Mouse (Mus musculus): ENCODE results near the gene Pltp. TPM values are rescaled to one million over a fixed set of nuclear protein-coding genes. Genes with fewer than 3 reads are reported as not detected.

Pltp gene
- total and polyA plus RNA-seq, 3 experiments, result 0.85 to 5.5 (median 0.94) TPM

DNA sequence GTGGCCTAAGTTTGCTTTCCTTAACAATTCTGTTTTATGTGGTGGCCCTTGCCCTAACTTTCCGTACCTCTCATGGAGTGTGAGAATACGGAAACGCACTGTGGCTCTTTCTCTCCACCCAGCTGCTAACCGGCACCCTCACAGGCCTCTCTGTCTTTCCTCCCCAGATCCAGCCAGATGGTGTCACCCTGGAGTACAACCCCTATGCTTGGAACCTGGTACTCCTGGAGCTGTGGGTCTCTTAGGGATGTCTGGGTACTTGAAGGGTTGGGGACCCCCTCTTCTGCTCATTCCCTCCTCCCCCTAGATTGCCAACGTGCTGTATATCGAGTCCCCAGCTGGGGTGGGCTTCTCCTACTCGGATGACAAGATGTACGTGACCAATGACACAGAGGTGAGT, 23.0 kb downstream of the Pltp start:
- Histone ChIP-seq H3K27ac (ENCODE audit: insufficient read depth, low read depth) (no peak overlapping the region), H3K4me3 (replicated peaks in 1 of 3; ENCODE audit: low read depth in 2 of 3, low read length in 2 of 3, poor library complexity in 1 of 3) (peak overlapping the region; percentile 58 to 70 (median 66)), H3K4me1 (ENCODE audit: control insufficient read depth in 1 of 2, insufficient read depth in 2 of 2) (peaks cover 12 to 32% of the 10 kb centered on the region in 2 experiments), H3K9me3 (replicated peaks; ENCODE audit: low read length) (no peaks in the 10 kb centered on the region), H3K79me2 (replicated peaks; ENCODE audit: control insufficient read depth, extremely low read depth, insufficient read depth, poor library complexity, severe bottlenecking) (no peaks in the 10 kb centered on the region), H3K9ac (ENCODE audit: insufficient read depth, low read depth) (no peak overlapping the region), H3K4me2 (ENCODE audit: insufficient read depth, low read depth, poor library complexity, severe bottlenecking) (peak overlapping the region; percentile 53), H3K27me3 (replicated peaks) (peaks cover 1% of the 10 kb centered on the region), H3K36me3 (replicated peaks in 1 of 2; ENCODE audit: control insufficient read depth in 1 of 2, insufficient read depth in 1 of 2, low read length in 1 of 2) (peaks cover 29 to 38% of the 10 kb centered on the region in 2 experiments)
- TF ChIP-seq IRF4 (IDR thresholded peaks at IDR 0.05; ENCODE audit: low read depth, low read length) (no peak), POLR2AphosphoS2 (IDR thresholded peaks at IDR 0.05; ENCODE audit: low read depth, low read length) (no peak), JUN (IDR thresholded peaks at IDR 0.05; ENCODE audit: insufficient read depth, low read depth, low read length) (no peak), BHLHE40 (IDR thresholded peaks at IDR 0.05; ENCODE audit: low read depth, low read length) (no peak), ZC3H11A (IDR thresholded peaks at IDR 0.05; ENCODE audit: low read depth, low read length) (no peak), CHD1 (IDR thresholded peaks at IDR 0.05; ENCODE audit: low read depth, low read length) (no peak), JUND (conservative IDR thresholded peaks at IDR 0.05; ENCODE audit: low read depth, low read length) (no peak), ELF1 (IDR thresholded peaks at IDR 0.05; ENCODE audit: low read depth, low read length) (0 out of 2 replicates have a peak, but pooled peaks have one; percentile 12), USF1 (IDR thresholded peaks at IDR 0.05; ENCODE audit: low read depth, low read length) (no peak), ETS1 (conservative IDR thresholded peaks at IDR 0.05; ENCODE audit: low read depth, low read length) (no peak), MAFK (IDR thresholded peaks at IDR 0.05; ENCODE audit: insufficient replicate concordance, low read length) (no peak), CTCF (conservative IDR thresholded peaks at IDR 0.05 in 1 of 2, IDR thresholded peaks at IDR 0.05 in 1 of 2; ENCODE audit: low read depth in 2 of 2, low read length in 2 of 2) (peak in 1 of 2 experiments; percentile 38; a peak in 2 of 4 replicates), NRF1 (IDR thresholded peaks at IDR 0.05; ENCODE audit: low read depth, low read length) (no peak), KAT2A (IDR thresholded peaks at IDR 0.05; ENCODE audit: insufficient replicate concordance, low read length) (no peak)
- DNase-seq (ENCODE audit: extremely low read depth), result no peak
- in situ Hi-C loops (cut with MboI; ENCODE audit: low pct_ligation_motif_present, low pct_unique_long_range_greater_than_20kb, low sequenced_read_pairs), result loop anchor here (5.0 kb wide), 1 partner anchor 43 kb away; the partner anchor contains the start of gene Pcif1
- dilution Hi-C loops (cut with MboI; ENCODE audit: extremely low pct_ligation_motif_present, extremely low pct_unique_long_range_greater_than_20kb, low sequenced_read_pairs), result no loop called here

DNA sequence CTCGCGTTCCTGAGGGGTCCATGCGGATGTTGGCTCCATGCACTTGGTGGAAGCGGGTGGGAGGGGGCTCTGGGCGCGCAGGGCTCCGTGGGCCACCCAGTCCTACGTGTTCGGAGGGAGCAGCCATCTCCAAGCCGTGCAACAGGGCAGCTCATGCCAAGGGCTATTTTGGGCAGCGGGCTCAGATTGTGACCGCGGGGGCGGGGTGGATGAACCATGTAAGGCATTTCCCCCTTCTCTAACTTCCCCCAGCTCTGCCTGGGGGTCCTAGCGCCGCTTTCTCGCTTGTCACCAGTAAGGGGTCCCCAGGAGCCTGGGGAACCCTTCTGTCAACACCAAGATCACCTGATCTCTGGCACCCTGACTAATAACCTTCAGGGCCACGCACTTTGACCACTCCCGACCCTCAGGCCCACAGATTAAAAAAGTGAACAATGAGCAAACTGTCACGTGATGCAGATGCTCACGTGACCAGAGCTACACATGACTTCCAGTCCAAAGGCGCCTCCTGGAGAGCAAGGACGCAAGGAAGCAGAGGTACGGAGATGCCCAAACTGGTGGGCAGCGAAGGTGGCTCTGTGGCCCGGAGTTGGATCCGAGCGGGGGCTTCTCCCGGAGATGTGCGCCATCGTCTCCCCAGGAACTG, 24.1 kb downstream of the Pltp start, which contains the start of gene Neurl2:
TSS of gene Neurl2 (minus strand) at position 143 of the 646 bp plus-strand sequence.
- in situ Hi-C loops (cut with MboI; ENCODE audit: low pct_ligation_motif_present, low pct_unique_long_range_greater_than_20kb, low sequenced_read_pairs) (loop anchor here (5.0 kb wide), 1 partner anchor 44 kb away; the partner anchor contains the start of gene Pcif1), dilution Hi-C loops (cut with MboI; ENCODE audit: extremely low pct_ligation_motif_present, extremely low pct_unique_long_range_greater_than_20kb, low sequenced_read_pairs) (no loop called here)
- Histone ChIP-seq H3K4me2 (ENCODE audit: insufficient read depth, low read depth, poor library complexity, severe bottlenecking) (peak within 1 kb of the TSS; percentile 53), H3K9me3 (replicated peaks; ENCODE audit: low read length) (no peaks in the 10 kb centered on the region), H3K4me1 (ENCODE audit: control insufficient read depth in 1 of 2, insufficient read depth in 2 of 2) (peaks cover 12 to 39% of the 10 kb centered on the region in 2 experiments), H3K4me3 (replicated peaks in 1 of 3; ENCODE audit: low read depth in 2 of 3, low read length in 2 of 3, poor library complexity in 1 of 3) (peak within 1 kb of the TSS; percentile 58 to 70 (median 66)), H3K36me3 (replicated peaks in 1 of 2; ENCODE audit: control insufficient read depth in 1 of 2, insufficient read depth in 1 of 2, low read length in 1 of 2) (peaks cover 21 to 31% of the 10 kb centered on the region in 2 experiments), H3K79me2 (replicated peaks; ENCODE audit: control insufficient read depth, extremely low read depth, insufficient read depth, poor library complexity, severe bottlenecking) (no peaks in the 10 kb centered on the region), H3K9ac (ENCODE audit: insufficient read depth, low read depth) (peak within 1 kb of the TSS; percentile 74), H3K27ac (ENCODE audit: insufficient read depth, low read depth) (peak within 1 kb of the TSS; percentile 26; the same call in 1 of the 2 replicates), H3K27me3 (replicated peaks) (peaks cover 1% of the 10 kb centered on the region)
- peak; percentile 70 for DNase-seq (ENCODE audit: extremely low read depth)
- TF ChIP-seq EP300 (IDR thresholded peaks at IDR 0.05; ENCODE audit: low read length) (no peak), ZKSCAN1 (IDR thresholded peaks at IDR 0.05; ENCODE audit: borderline replicate concordance, low read depth, low read length) (no peak), NRF1 (IDR thresholded peaks at IDR 0.05; ENCODE audit: low read depth, low read length) (no peak), RCOR1 (conservative IDR thresholded peaks at IDR 0.05; ENCODE audit: low read depth, low read length) (no peak), UBTF (IDR thresholded peaks at IDR 0.05; ENCODE audit: low read depth, low read length) (no peak), IRF4 (IDR thresholded peaks at IDR 0.05; ENCODE audit: low read depth, low read length) (no peak), USF1 (IDR thresholded peaks at IDR 0.05; ENCODE audit: low read depth, low read length) (peak; percentile 98), POLR2AphosphoS2 (IDR thresholded peaks at IDR 0.05; ENCODE audit: low read depth, low read length) (no peak), HCFC1 (IDR thresholded peaks at IDR 0.05; ENCODE audit: low read depth, low read length) (peak; percentile 69), CHD2 (IDR thresholded peaks at IDR 0.05; ENCODE audit: low read length) (no peak), ZNF384 (IDR thresholded peaks at IDR 0.05; ENCODE audit: low read depth, low read length) (peak; percentile 34; the same call in 1 of the 2 replicates), ETS1 (conservative IDR thresholded peaks at IDR 0.05; ENCODE audit: low read depth, low read length) (0 out of 2 replicates have a peak, but pooled peaks have one; percentile 26), CHD1 (IDR thresholded peaks at IDR 0.05; ENCODE audit: low read depth, low read length) (0 out of 2 replicates have a peak, but pooled peaks have one; percentile 70), E2F4 (IDR thresholded peaks at IDR 0.05; ENCODE audit: insufficient replicate concordance, low read depth, low read length) (no peak), SIN3A (IDR thresholded peaks at IDR 0.05; ENCODE audit: low read length) (peak; percentile 88), MAFK (IDR thresholded peaks at IDR 0.05; ENCODE audit: insufficient replicate concordance, low read length) (no peak), TBP (conservative IDR thresholded peaks at IDR 0.05; ENCODE audit: low read depth, low read length) (peak; percentile 56; the same call in 1 of the 2 replicates), BHLHE40 (IDR thresholded peaks at IDR 0.05; ENCODE audit: low read depth, low read length) (peak; percentile 99), MYC (IDR thresholded peaks at IDR 0.05; ENCODE audit: low read depth, low read length) (no peak), SMC3 (IDR thresholded peaks at IDR 0.05; ENCODE audit: low read depth, low read length) (no peak), JUN (IDR thresholded peaks at IDR 0.05; ENCODE audit: insufficient read depth, low read depth, low read length) (no peak), ELF1 (IDR thresholded peaks at IDR 0.05; ENCODE audit: low read depth, low read length) (no peak; the same call in 1 of the 2 replicates), CTCF (conservative IDR thresholded peaks at IDR 0.05 in 1 of 2, IDR thresholded peaks at IDR 0.05 in 1 of 2; ENCODE audit: low read depth in 2 of 2, low read length in 2 of 2) (0 out of 4 replicates have a peak, but pooled peaks of 1 of the 2 experiments have one; percentile 5), ZMIZ1 (IDR thresholded peaks at IDR 0.05; ENCODE audit: low read depth, low read length) (0 out of 2 replicates have a peak, but pooled peaks have one; percentile 11)
